Mouse (Mus musculus) stomach, embryonic 15.5 days (tissue): Measurements from ENCODE around the gene Wasf3. TPM values are rescaled to one million over a fixed set of nuclear protein-coding genes. Genes with fewer than 3 reads are reported as not detected.
"Not testable (repeated sequence)": the region's sequence is repeated elsewhere in the genome, so short reads cannot be mapped to it uniquely, and the experiment has no call there.

Experiments used
- ATAC-seq: fragments of 200-750 bp; cut with Nextera tagmentation; 2 replicates; pipeline ENCODE4 v1.8.0; 2017; ENCODE audit warnings: low read depth, moderate number of reproducible peaks, moderate TSS enrichment; ENCODE audit not compliant: insufficient read depth, low FRiP score
- H3K27ac ChIP-seq: fragments of 300-500 bp; sonication (generic); 2 replicates; pipeline ENCODE4 v1.5.1; 2015; ENCODE audit warnings: mild to moderate bottlenecking, inconsistent platforms
- H3K27me3 ChIP-seq: fragments of 300-500 bp; sonication (generic); replicated peaks from 2 replicates; pipeline ENCODE4 v1.6.1; 2015; ENCODE audit warnings: inconsistent platforms
- H3K36me3 ChIP-seq: fragments of 300-500 bp; sonication (generic); 2 replicates; pipeline ENCODE4 v1.6.1; 2015; ENCODE audit warnings: inconsistent platforms
- H3K4me1 ChIP-seq: fragments of 300-500 bp; sonication (generic); 2 replicates; pipeline ENCODE4 v1.6.1; 2015; ENCODE audit warnings: inconsistent platforms
- H3K4me2 ChIP-seq: fragments of 300-500 bp; sonication (generic); 2 replicates; pipeline ENCODE4 v1.6.1; 2015; ENCODE audit warnings: mild to moderate bottlenecking, inconsistent platforms
- H3K4me3 ChIP-seq: fragments of 300-500 bp; sonication (generic); replicated peaks from 2 replicates; pipeline ENCODE4 v1.5.1; 2015; ENCODE audit warnings: inconsistent platforms
- H3K9ac ChIP-seq: fragments of 300-500 bp; sonication (generic); 2 replicates; pipeline ENCODE4 v1.6.1; 2015; ENCODE audit warnings: inconsistent platforms
- H3K9me3 ChIP-seq: fragments of 300-500 bp; sonication (generic); 2 replicates; pipeline ENCODE4 v1.6.1; 2016; ENCODE audit warnings: inconsistent platforms
- WGBS: fragments of 180-500 bp; shearing (Covaris S2); methylation state at CpG from one replicate; pipeline ENCODE4 v1.1.7; 2015; 5-methylcytosine and 5-hydroxymethylcytosine counted together
- polyA plus RNA-seq: library from polyadenylated mRNA; unstranded; fragments of >200 nt; fragmentation: Nextera tagmentation; extraction: Ambion mirVana; gene quantifications from 2 replicates; pipeline ENCODE4 v1.2.1, GENCODE M21; 2015

Gene Wasf3
- polyA plus RNA-seq, 1 experiment from 2014 or later: 1.8 TPM

DNA sequence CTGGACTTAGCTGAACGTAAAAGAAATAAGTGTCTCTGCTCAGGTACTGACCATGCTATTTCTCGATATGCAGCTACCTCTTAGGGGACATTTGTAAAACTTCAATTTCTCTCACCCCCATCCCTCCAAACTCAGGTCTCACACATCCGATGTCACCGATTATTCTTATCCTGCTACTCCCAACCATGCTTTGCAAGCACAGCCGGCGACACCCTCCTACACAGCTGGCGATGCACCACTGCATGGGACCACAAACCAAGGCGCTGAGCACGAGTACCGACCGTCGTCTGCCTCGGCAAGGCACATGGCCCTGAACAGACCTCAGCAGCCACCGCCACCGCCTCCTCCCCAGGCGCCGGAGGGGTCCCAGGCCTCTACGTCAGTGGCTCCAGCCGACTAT is 81.9 kb downstream of the Wasf3 start:
- no peaks in the 10 kb centered on the region for H3K9me3 ChIP-seq
- H3K27ac ChIP-seq: no peak overlapping the region
- H3K36me3 ChIP-seq: no peaks in the 10 kb centered on the region
- no peak for ATAC-seq
- H3K9ac ChIP-seq: no peak overlapping the region
- H3K4me1 ChIP-seq: no peaks in the 10 kb centered on the region
- no peak overlapping the region for H3K4me2 ChIP-seq
- no peak overlapping the region for H3K4me3 ChIP-seq
- 93% methylated on average over 19 of the region's 19 CpGs for WGBS
- no peaks in the 10 kb centered on the region for H3K27me3 ChIP-seq

DNA sequence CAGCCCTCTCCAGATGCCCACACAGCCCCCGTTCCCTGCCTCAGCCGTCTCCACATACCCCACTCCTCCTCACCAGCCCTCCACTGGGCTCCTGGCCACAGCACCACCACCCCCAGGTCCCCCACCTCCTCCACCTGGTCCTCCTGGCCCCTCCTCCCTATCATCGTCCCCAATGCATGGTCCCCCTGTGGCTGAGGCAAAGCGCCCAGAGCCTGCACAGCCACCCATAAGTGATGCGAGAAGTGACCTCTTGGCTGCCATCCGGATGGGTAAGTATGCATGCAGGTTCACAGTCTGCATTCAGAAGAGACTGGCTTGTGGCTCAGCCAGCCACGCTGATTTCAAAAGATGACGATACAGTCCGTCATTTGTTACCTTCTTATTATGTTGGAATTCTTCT is 83.5 kb downstream of the Wasf3 start:
- 90% methylated on average over 9 of the region's 9 CpGs for WGBS
- no peak for ATAC-seq
- Histone ChIP-seq H3K4me2 (no peak overlapping the region), H3K27ac (no peak overlapping the region), H3K27me3 (no peaks in the 10 kb centered on the region), H3K4me3 (no peak overlapping the region), H3K9ac (no peak overlapping the region), H3K9me3 (no peaks in the 10 kb centered on the region), H3K4me1 (no peaks in the 10 kb centered on the region), H3K36me3 (no peaks in the 10 kb centered on the region)

- H3K36me3 ChIP-seq: no peaks in the 10 kb centered on the region
- no peaks in the 10 kb centered on the region for H3K4me1 ChIP-seq
- H3K9ac ChIP-seq: no peak overlapping the region
- ATAC-seq: no peak
- no peaks in the 10 kb centered on the region for H3K27me3 ChIP-seq
- H3K4me3 ChIP-seq: no peak overlapping the region
- no peaks in the 10 kb centered on the region for H3K9me3 ChIP-seq
- H3K27ac ChIP-seq: no peak overlapping the region
- 78% methylated on average over 9 of the region's 9 CpGs for WGBS
- H3K4me2 ChIP-seq: no peak overlapping the region
Measured at GRCm38 (mm10) chr5:146470821-146471220, 86.0 kb downstream of the Wasf3 start.

DNA sequence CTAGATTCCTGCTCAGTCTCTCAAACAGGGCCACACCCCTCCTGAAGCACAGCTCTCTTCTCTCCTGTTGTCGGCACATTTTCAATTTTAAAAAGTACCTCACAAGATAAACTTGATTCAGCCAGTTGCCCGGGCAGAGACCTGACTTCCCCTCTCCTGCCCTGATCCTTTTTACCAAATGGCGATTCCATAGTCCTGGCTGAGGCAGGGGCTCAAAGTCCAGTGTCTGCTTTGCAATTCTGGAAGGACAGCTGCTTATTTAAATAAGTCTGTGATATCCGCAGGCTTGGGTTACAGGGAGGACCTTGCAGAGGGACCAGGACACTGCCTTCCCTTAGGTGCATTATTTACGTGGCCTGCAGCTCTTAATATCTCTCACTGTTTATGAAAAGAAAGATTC is 86.5 kb downstream of the Wasf3 start:
- H3K9me3 ChIP-seq: no peaks in the 10 kb centered on the region
- H3K9ac ChIP-seq: no peak overlapping the region
- 75% methylated on average over 5 of the region's 5 CpGs for WGBS
- no peak for ATAC-seq
- H3K27me3 ChIP-seq: no peaks in the 10 kb centered on the region
- no peak overlapping the region for H3K27ac ChIP-seq
- no peaks in the 10 kb centered on the region for H3K36me3 ChIP-seq
- H3K4me3 ChIP-seq: no peak overlapping the region
- no peaks in the 10 kb centered on the region for H3K4me1 ChIP-seq
- H3K4me2 ChIP-seq: no peak overlapping the region

DNA sequence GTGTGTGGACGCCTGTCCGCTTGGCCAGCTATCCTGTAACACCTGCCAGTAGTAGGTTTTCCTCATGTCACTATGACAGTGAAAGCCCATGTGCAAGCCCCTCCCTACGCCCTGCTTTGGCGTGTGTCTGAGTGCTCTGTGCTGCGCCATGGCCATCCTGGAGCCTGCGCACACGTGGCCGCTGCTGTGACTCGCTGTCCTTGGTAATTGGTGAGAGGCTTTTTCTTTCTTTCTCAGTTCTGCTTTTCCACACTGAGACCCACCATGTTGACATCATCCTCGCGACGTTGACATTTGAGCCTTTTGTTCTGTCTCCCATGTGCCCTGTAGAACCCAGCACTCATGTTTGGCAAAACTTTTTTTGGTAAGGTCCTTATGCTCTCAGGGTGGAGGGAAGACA is 87.0 kb downstream of the Wasf3 start:
- no peaks in the 10 kb centered on the region for H3K27me3 ChIP-seq
- H3K9me3 ChIP-seq: no peaks in the 10 kb centered on the region
- no peaks in the 10 kb centered on the region for H3K36me3 ChIP-seq
- no peak overlapping the region for H3K9ac ChIP-seq
- no peaks in the 10 kb centered on the region for H3K4me1 ChIP-seq
- 87% methylated on average over 12 of the region's 12 CpGs for WGBS
- H3K27ac ChIP-seq: no peak overlapping the region
- ATAC-seq: no peak
- H3K4me3 ChIP-seq: no peak overlapping the region
- no peak overlapping the region for H3K4me2 ChIP-seq

- not testable (repeated sequence) for H3K9me3 ChIP-seq, H3K27me3 ChIP-seq, H3K4me2 ChIP-seq, H3K27ac ChIP-seq, ATAC-seq, H3K9ac ChIP-seq, H3K4me1 ChIP-seq, H3K36me3 ChIP-seq, H3K4me3 ChIP-seq
- 8% methylated on average over 4 of the region's 4 CpGs for WGBS
Measured at GRCm38 (mm10) chr5:146479564-146479963, 94.8 kb downstream of the Wasf3 start.

- H3K27ac ChIP-seq, H3K4me1 ChIP-seq, H3K9me3 ChIP-seq, H3K9ac ChIP-seq, ATAC-seq, H3K4me3 ChIP-seq, H3K27me3 ChIP-seq, H3K4me2 ChIP-seq, H3K36me3 ChIP-seq: not testable (repeated sequence)
- whole genome bisulfite sequencing: 86% methylated on average over 3 of the region's 3 CpGs
Measured at GRCm38 (mm10) chr5:146481665-146482064, 96.9 kb downstream of the Wasf3 start, which contains the start of gene Gm6408. Gene Gm6408 (plus strand): TSS chr5:146481965.

- WGBS: 9% methylated on average over 3 of the region's 4 CpGs
- H3K27ac ChIP-seq, H3K9ac ChIP-seq, H3K36me3 ChIP-seq, H3K27me3 ChIP-seq, H3K4me2 ChIP-seq, H3K9me3 ChIP-seq, ATAC-seq, H3K4me1 ChIP-seq, H3K4me3 ChIP-seq: not testable (repeated sequence)
Measured at GRCm38 (mm10) chr5:146488959-146489358, 104.2 kb downstream of the Wasf3 start.

DNA sequence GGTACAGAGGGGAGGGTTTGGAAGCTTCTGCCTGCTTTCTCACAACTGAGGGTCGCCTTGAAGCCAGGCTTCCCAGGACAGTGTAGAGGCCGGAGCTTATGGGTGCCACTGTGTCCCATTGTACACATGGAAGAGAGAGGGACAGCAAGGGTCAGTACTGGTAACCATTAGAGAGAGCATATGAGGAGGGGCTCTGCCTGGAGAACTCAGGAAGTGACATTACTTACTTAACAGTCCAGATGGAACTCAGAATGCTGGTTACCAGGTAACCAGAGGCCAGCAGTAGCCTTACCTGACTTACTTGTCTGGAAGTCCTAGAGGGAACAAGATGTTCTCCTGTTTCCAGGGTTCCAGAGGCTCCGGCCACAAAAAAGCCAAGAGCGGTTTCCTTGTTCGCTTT is 106.3 kb downstream of the Wasf3 start, which contains the start of gene Gm6370:
Gm6370 (plus strand) TSS at position 301 of the 400 bp plus-strand sequence.
- not testable (repeated sequence) for H3K27ac ChIP-seq, ATAC-seq, H3K9me3 ChIP-seq, H3K9ac ChIP-seq, H3K4me2 ChIP-seq, H3K36me3 ChIP-seq, H3K4me1 ChIP-seq, H3K27me3 ChIP-seq, H3K4me3 ChIP-seq
- no CpG with 5 or more reads among the region's 5 CpGs for WGBS

DNA sequence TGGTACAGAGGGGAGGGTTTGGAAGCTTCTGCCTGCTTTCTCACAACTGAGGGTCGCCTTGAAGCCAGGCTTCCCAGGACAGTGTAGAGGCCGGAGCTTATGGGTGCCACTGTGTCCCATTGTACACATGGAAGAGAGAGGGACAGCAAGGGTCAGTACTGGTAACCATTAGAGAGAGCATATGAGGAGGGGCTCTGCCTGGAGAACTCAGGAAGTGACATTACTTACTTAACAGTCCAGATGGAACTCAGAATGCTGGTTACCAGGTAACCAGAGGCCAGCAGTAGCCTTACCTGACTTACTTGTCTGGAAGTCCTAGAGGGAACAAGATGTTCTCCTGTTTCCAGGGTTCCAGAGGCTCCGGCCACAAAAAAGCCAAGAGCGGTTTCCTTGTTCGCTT is 117.3 kb downstream of the Wasf3 start, which contains the start of gene 4930449I24Rik:
4930449I24Rik (plus strand) TSS at position 301 of the 400 bp plus-strand sequence.
- H3K27me3 ChIP-seq, H3K4me1 ChIP-seq, H3K9ac ChIP-seq, H3K9me3 ChIP-seq, H3K27ac ChIP-seq, H3K4me3 ChIP-seq, ATAC-seq, H3K4me2 ChIP-seq, H3K36me3 ChIP-seq: not testable (repeated sequence)
- no CpG with 5 or more reads among the region's 5 CpGs for WGBS

DNA sequence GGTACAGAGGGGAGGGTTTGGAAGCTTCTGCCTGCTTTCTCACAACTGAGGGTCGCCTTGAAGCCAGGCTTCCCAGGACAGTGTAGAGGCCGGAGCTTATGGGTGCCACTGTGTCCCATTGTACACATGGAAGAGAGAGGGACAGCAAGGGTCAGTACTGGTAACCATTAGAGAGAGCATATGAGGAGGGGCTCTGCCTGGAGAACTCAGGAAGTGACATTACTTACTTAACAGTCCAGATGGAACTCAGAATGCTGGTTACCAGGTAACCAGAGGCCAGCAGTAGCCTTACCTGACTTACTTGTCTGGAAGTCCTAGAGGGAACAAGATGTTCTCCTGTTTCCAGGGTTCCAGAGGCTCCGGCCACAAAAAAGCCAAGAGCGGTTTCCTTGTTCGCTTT is 129.0 kb downstream of the Wasf3 start, which contains the start of gene Gm3402:
Gm3402 (plus strand) TSS at position 301 of the 400 bp plus-strand sequence.
- H3K4me2 ChIP-seq, H3K9me3 ChIP-seq, H3K27me3 ChIP-seq, H3K4me1 ChIP-seq, ATAC-seq, H3K27ac ChIP-seq, H3K4me3 ChIP-seq, H3K9ac ChIP-seq, H3K36me3 ChIP-seq: not testable (repeated sequence)
- 90% methylated on average over 2 of the region's 5 CpGs for WGBS
